Mouse (Mus musculus) heart, embryonic 11.5 days (tissue): Measurements from ENCODE around the gene Gm5788. TPM values are rescaled to one million over a fixed set of nuclear protein-coding genes. Genes with fewer than 3 reads are reported as not detected.
"Not testable (repeated sequence)": the region's sequence is repeated elsewhere in the genome, so short reads cannot be mapped to it uniquely, and the experiment has no call there.

Experiments
- ATAC-seq: fragments of 200-750 bp; cut with Nextera tagmentation; replicated peaks from 2 replicates; pipeline ENCODE4 v1.8.0; 2017; ENCODE audit warnings: moderate library complexity; ENCODE audit not compliant: insufficient number of reproducible peaks, low FRiP score, low TSS enrichment
- H3K27ac ChIP-seq: fragments of 300-500 bp; sonication (generic); 2 replicates; pipeline ENCODE4 v1.5.1; 2014; ENCODE audit warnings: mild to moderate bottlenecking, low read depth, low read length
- H3K27me3 ChIP-seq: fragments of 300-500 bp; sonication (generic); 2 replicates; pipeline ENCODE4 v1.6.1; 2014; ENCODE audit warnings: mild to moderate bottlenecking, low read length, mixed read lengths; ENCODE audit not compliant: control insufficient read depth, insufficient read depth
- H3K36me3 ChIP-seq: fragments of 300-500 bp; sonication (generic); 2 replicates; pipeline ENCODE4 v1.6.1; 2014; ENCODE audit warnings: mild to moderate bottlenecking, low read length, moderate library complexity, mixed read lengths; ENCODE audit not compliant: control insufficient read depth, insufficient read depth
- H3K4me1 ChIP-seq: fragments of 300-500 bp; sonication (generic); 2 replicates; pipeline ENCODE4 v1.6.1; 2014; ENCODE audit warnings: low read length; ENCODE audit not compliant: control insufficient read depth, insufficient read depth
- H3K4me2 ChIP-seq: fragments of 300-500 bp; sonication (generic); 2 replicates; pipeline ENCODE4 v1.6.1; 2014; ENCODE audit warnings: mild to moderate bottlenecking, moderate library complexity
- H3K4me3 ChIP-seq: fragments of 300-500 bp; sonication (generic); 2 replicates; pipeline ENCODE4 v1.5.1; 2014; ENCODE audit warnings: low read depth, low read length
- H3K9ac ChIP-seq: fragments of 300-500 bp; sonication (generic); 2 replicates; pipeline ENCODE4 v1.6.1; 2014; ENCODE audit warnings: mild to moderate bottlenecking, low read depth, low read length, moderate library complexity
- H3K9me3 ChIP-seq: fragments of 300-500 bp; sonication (generic); replicated peaks from 2 replicates; pipeline ENCODE4 v1.6.1; 2016; ENCODE audit warnings: low read length; ENCODE audit not compliant: control insufficient read depth
- WGBS: fragments of 180-500 bp; shearing (Covaris S2); extraction: QIAGEN DNeasy Blood & Tissue Kit; methylation state at CpG from one replicate; pipeline ENCODE4 v1.1.7; 2014; ENCODE audit not compliant: insufficient replicate concordance; 5-methylcytosine and 5-hydroxymethylcytosine counted together
- polyA plus RNA-seq: library from polyadenylated mRNA; unstranded; fragments of >200 nt; fragmentation: Nextera tagmentation; extraction: Ambion mirVana; gene quantifications from 2 replicates; pipeline ENCODE4 v1.2.1, GENCODE M21; 2014

The Gm5788 gene
- polyA plus RNA-seq, 1 experiment from 2014 or later, result not detected

DNA sequence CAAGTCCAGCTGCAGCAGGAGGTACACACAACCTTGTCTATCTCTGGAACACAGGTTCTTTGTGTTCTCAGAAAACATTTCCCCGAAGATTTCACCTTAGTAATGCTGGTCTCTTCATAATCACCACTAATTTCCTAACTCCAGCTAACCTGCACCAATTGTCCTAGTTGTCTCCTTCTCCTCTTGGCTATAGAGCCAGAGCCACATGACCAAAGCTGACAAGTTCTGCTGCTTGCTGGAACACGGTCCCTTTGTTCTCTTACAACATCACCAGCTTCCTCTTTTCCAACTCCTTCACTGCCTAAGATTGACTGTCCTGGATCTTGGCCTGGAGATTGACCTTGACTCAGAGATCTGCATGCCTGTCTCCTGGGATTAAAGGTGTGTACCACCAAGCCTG lies 5.8 kb upstream of the Gm5788 start:
- H3K27me3 ChIP-seq, H3K4me3 ChIP-seq, H3K9me3 ChIP-seq, H3K4me2 ChIP-seq, H3K9ac ChIP-seq, ATAC-seq, H3K4me1 ChIP-seq, H3K27ac ChIP-seq, H3K36me3 ChIP-seq: not testable (repeated sequence)
- 51% methylated on average over 2 of the region's 2 CpGs for WGBS

- not testable (repeated sequence) for H3K9ac ChIP-seq, H3K27me3 ChIP-seq, H3K27ac ChIP-seq, H3K4me3 ChIP-seq, H3K4me2 ChIP-seq, H3K4me1 ChIP-seq, H3K9me3 ChIP-seq, H3K36me3 ChIP-seq, ATAC-seq
- WGBS, result 67% methylated on average over 4 of the region's 4 CpGs
Measured at GRCm38 (mm10) chr12:87514016-87514415, 19.5 kb downstream of the Gm5788 start, which contains the start of gene Gm8300. Gene Gm8300, plus strand, starts transcription at chr12:87514316.

GRCm38 (mm10) chr12:87519616-87520015 lies 25.1 kb downstream of the Gm5788 start:
- not testable (repeated sequence) for H3K9ac ChIP-seq, H3K27me3 ChIP-seq, H3K4me1 ChIP-seq, H3K4me2 ChIP-seq, H3K4me3 ChIP-seq, ATAC-seq, H3K27ac ChIP-seq, H3K9me3 ChIP-seq, H3K36me3 ChIP-seq
- 73% methylated on average over 3 of the region's 3 CpGs for WGBS

DNA sequence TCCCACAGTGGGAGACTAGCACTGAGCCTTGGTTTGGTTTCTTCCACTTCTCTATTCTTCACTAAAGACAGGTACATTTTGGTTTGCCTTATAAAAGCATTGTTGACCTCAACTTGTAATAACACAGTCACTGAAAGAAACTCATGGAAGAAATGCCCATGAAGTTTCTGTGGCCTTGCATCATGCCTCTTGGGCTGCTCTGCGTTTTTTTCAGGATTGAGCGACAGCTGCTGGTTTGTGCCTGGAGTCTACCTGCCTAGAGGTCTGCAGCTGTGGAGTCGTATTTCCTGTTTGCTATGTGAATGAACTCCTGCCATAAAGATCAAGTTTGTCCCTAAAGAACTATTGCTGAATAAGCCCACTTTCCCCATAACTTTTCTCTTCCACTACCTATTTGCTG lies 49.4 kb downstream of the Gm5788 start:
- H3K27ac ChIP-seq, result no peak overlapping the region
- H3K9ac ChIP-seq, result no peak overlapping the region
- WGBS, result 71% methylated on average over 3 of the region's 3 CpGs
- no peaks in the 10 kb centered on the region for H3K36me3 ChIP-seq
- H3K4me2 ChIP-seq, result no peak overlapping the region
- H3K27me3 ChIP-seq, result no peaks in the 10 kb centered on the region
- H3K9me3 ChIP-seq, result no peaks in the 10 kb centered on the region
- no peak for ATAC-seq
- H3K4me3 ChIP-seq, result no peak overlapping the region
- no peaks in the 10 kb centered on the region for H3K4me1 ChIP-seq

Other genes with a start within 250 kb of the Gm5788 start
- 34.8 and 36.9 TPM in 2 replicates for gene Vipas39, start 228.5 kb upstream of the Gm5788 start, polyA plus RNA-seq
- gene Ahsa1, start 228.2 kb upstream of the Gm5788 start, polyA plus RNA-seq, result 196 and 214 TPM in 2 replicates
- 0.44 and 0.83 TPM in 2 replicates for gene Ism2, start 195.0 kb upstream of the Gm5788 start, polyA plus RNA-seq
- gene Sptlc2, start 106.4 kb upstream of the Gm5788 start, polyA plus RNA-seq, result 73.2 and 82.1 TPM in 2 replicates
- gene Slirp, start 50.8 kb upstream of the Gm5788 start, polyA plus RNA-seq, result 256 and 291 TPM in 2 replicates
- gene Alkbh1, start 50.7 kb upstream of the Gm5788 start, polyA plus RNA-seq, result 39.6 and 52.6 TPM in 2 replicates
- gene Snw1, start 22.4 kb upstream of the Gm5788 start, polyA plus RNA-seq, result 95.7 and 95.9 TPM in 2 replicates
- not detected in 2 replicates for gene Gm8300, start 19.6 kb downstream of the Gm5788 start, polyA plus RNA-seq
- not detected in 2 replicates for gene Oog1, start 108.0 kb downstream of the Gm5788 start, polyA plus RNA-seq
- gene Gm4027, start 124.1 kb downstream of the Gm5788 start, polyA plus RNA-seq, result not detected in 2 replicates
- not detected in 2 replicates for gene Gm16381, start 149.9 kb downstream of the Gm5788 start, polyA plus RNA-seq